Mouse (Mus musculus): ENCODE measurements at regions not wholly inside any gene's neighbourhood (a gene's known extent, or its start where the extent isn't known, plus 50 kb on each side); places are given as distances from the start of the nearest gene placed in this dataset.

- DNase-seq = peak; percentile 7 to 11
Measured at GRCm38 (mm10) chr7:59080109-59080508, 148.4 kb upstream of the Ube3a start.

Data from cerebellum, postnatal 25 days (tissue).